Comparison of ENCODE assay signal across 8 mouse cellular contexts in genomic region chr3:90490696-90491256, GRCm38 (mm10). TPM values are rescaled to one million over a fixed set of nuclear protein-coding genes. Genes with fewer than 3 reads are reported as not detected.
A peak's percentile ranks its signal among the peaks of the same experiment; 100 is the strongest.
DNase-seq lines count a peak whose midpoint lies in the region; ATAC-seq and TF ChIP-seq lines count a peak whose summit lies in the region.

Gene Snapin (minus strand): TSS chr3:90491033.

- no peaks in the 10 kb centered on the region for H3K9me3 ChIP-seq in E14TG2a.4 (ENCODE audit: low read length)
- H3K9me3 ChIP-seq in forebrain, embryonic 13.5 days (replicated peaks), result no peaks in the 10 kb centered on the region
- no peaks in the 10 kb centered on the region for H3K9me3 ChIP-seq in liver, postnatal 0 days (ENCODE audit: low read length)
- H3K9me3 ChIP-seq in neural tube, embryonic 14.5 days (ENCODE audit: control insufficient read depth, low read length), result no peaks in the 10 kb centered on the region

- ATAC-seq in forebrain, embryonic 13.5 days, result peak; percentile 98
- ATAC-seq in liver, postnatal 0 days, result peak; percentile 97
- peak; percentile 98 for ATAC-seq in neural tube, embryonic 14.5 days (ENCODE audit: low read depth)

- H3K27ac ChIP-seq in forebrain, embryonic 13.5 days, result no peak within 1 kb of the TSS
- peak within 1 kb of the TSS; percentile 77 for H3K27ac ChIP-seq in liver, postnatal 0 days (ENCODE audit: low read depth)
- 0 out of 2 replicates have a peak within 1 kb of the TSS, but pooled peaks have one; percentile 55 for H3K27ac ChIP-seq in neural tube, embryonic 14.5 days (ENCODE audit: low read depth, low read length)

- peak within 1 kb of the TSS; percentile 91 for H3K4me3 ChIP-seq in E14TG2a.4 (replicated peaks; ENCODE audit: low read length)
- H3K4me3 ChIP-seq in forebrain, embryonic 13.5 days, result peak within 1 kb of the TSS; percentile 73
- H3K4me3 ChIP-seq in liver, postnatal 0 days (ENCODE audit: low read depth, low read length), result peak within 1 kb of the TSS; percentile 80
- peak within 1 kb of the TSS; percentile 73 for H3K4me3 ChIP-seq in neural tube, embryonic 14.5 days (ENCODE audit: low read depth, low read length)

- H3K36me3 ChIP-seq in E14TG2a.4 (ENCODE audit: insufficient read depth, low read length), result peaks cover 58% of the 10 kb centered on the region
- H3K36me3 ChIP-seq in forebrain, embryonic 13.5 days (ENCODE audit: poor library complexity, severe bottlenecking), result peaks cover 44% of the 10 kb centered on the region
- peaks cover 36% of the 10 kb centered on the region for H3K36me3 ChIP-seq in liver, postnatal 0 days (replicated peaks; ENCODE audit: insufficient read depth, low read length)
- H3K36me3 ChIP-seq in neural tube, embryonic 14.5 days (ENCODE audit: control insufficient read depth, insufficient read depth, low read length), result peaks cover 39% of the 10 kb centered on the region

- DNase-seq in c-Kit-positive CD71-positive TER-119-positive erythroid progenitor cells, embryonic 14.5 days (ENCODE audit: low spot score), result peak; percentile 93
- DNase-seq in heart, postnatal 10 days, result peak; percentile 98
- peak; percentile 88 for DNase-seq in large intestine, adult 2 months (ENCODE audit: low read depth, low spot score)
- peak; percentile 97 for DNase-seq in liver, postnatal 0 days
- peak; percentile 96 for DNase-seq in testis, postnatal 10 days (ENCODE audit: low spot score)

- no peak for TF ChIP-seq EP300 in liver, postnatal 0 days (IDR thresholded peaks at IDR 0.05; ENCODE audit: low read depth)

- H3K4me1 ChIP-seq in E14TG2a.4 (replicated peaks; ENCODE audit: low read depth, low read length), result peaks cover 29% of the 10 kb centered on the region
- peaks cover 8% of the 10 kb centered on the region; the same call in 1 of the 2 replicates for H3K4me1 ChIP-seq in forebrain, embryonic 13.5 days
- H3K4me1 ChIP-seq in liver, postnatal 0 days (ENCODE audit: insufficient read depth), result peaks cover 8% of the 10 kb centered on the region
- peaks cover 7% of the 10 kb centered on the region; the same call in 1 of the 2 replicates for H3K4me1 ChIP-seq in neural tube, embryonic 14.5 days (ENCODE audit: control insufficient read depth, insufficient read depth, low read length)

- 0% methylated on average over 37 of the region's 37 CpGs for WGBS in forebrain, embryonic 13.5 days
- under 1% methylated on average over 37 of the region's 37 CpGs for WGBS in large intestine, adult 2 months
- WGBS in liver, postnatal 0 days (ENCODE audit: insufficient replicate concordance), result 1% methylated on average over 37 of the region's 37 CpGs
- under 1% methylated on average over 37 of the region's 37 CpGs for WGBS in neural tube, embryonic 14.5 days

- intact Hi-C loops in heart, postnatal 10 days (cut with DNase I), result loop anchor here (1.0 to 5.0 kb wide), 3 partner anchors 124 to 217 kb away; no protein-coding TSS in a partner anchor

- no peaks in the 10 kb centered on the region for H3K27me3 ChIP-seq in E14TG2a.4 (ENCODE audit: insufficient read depth, low read length)
- no peaks in the 10 kb centered on the region for H3K27me3 ChIP-seq in forebrain, embryonic 13.5 days
- no peaks in the 10 kb centered on the region for H3K27me3 ChIP-seq in liver, postnatal 0 days (ENCODE audit: insufficient read depth, low read length)
- no peaks in the 10 kb centered on the region for H3K27me3 ChIP-seq in neural tube, embryonic 14.5 days (ENCODE audit: control insufficient read depth, insufficient read depth, low read length)

- peak; percentile 32 for TF ChIP-seq CTCF in E14TG2a.4 (conservative IDR thresholded peaks at IDR 0.05; ENCODE audit: low read length)
- TF ChIP-seq CTCF in liver, postnatal 0 days (IDR thresholded peaks at IDR 0.05; ENCODE audit: low read depth), result peak; percentile 96

- H3K9ac ChIP-seq in forebrain, embryonic 13.5 days, result peak within 1 kb of the TSS; percentile 77
- peak within 1 kb of the TSS; percentile 74 for H3K9ac ChIP-seq in liver, postnatal 0 days (replicated peaks)
- peak within 1 kb of the TSS; percentile 74 for H3K9ac ChIP-seq in neural tube, embryonic 14.5 days (replicated peaks; ENCODE audit: low read depth, low read length)

- peak within 1 kb of the TSS; percentile 60 for H3K4me2 ChIP-seq in forebrain, embryonic 13.5 days
- peak within 1 kb of the TSS; percentile 77 for H3K4me2 ChIP-seq in liver, postnatal 0 days (ENCODE audit: low read depth, low read length)
- peak within 1 kb of the TSS; percentile 64 for H3K4me2 ChIP-seq in neural tube, embryonic 14.5 days (ENCODE audit: low read depth, low read length)

RNA-seq across cellular contexts. Expression of gene Snapin, which starts in this region (rescaled TPM):
- 73.5 and 76.5 TPM in 2 replicates for polyA plus RNA-seq in forebrain, embryonic 13.5 days (2015; fragmentation: Nextera tagmentation; extraction: Ambion mirVana)
- 10 to 100 TPM; 55.9 to 62.7 TPM for total RNA-seq in heart, postnatal 10 days (2021)
- 13.6 and 14.2 TPM in 2 replicates for polyA plus RNA-seq in large intestine, adult 2 months (2012; rRNA removed)
- 23.6 and 24.2 TPM in 2 replicates for polyA plus RNA-seq in liver, postnatal 0 days (2015; fragmentation: Nextera tagmentation; extraction: Ambion mirVana)
- polyA plus RNA-seq in neural tube, embryonic 14.5 days (2014; fragmentation: Nextera tagmentation; extraction: Ambion mirVana), result 106 and 112 TPM in 2 replicates
